Mouse (Mus musculus) layer of hippocampus, adult 9-10 months (tissue): ENCODE data around the gene Tmem176a.
"Not testable (repeated sequence)": the region's sequence is repeated elsewhere in the genome, so short reads cannot be mapped to it uniquely, and the experiment has no call there.

Experiments used
- DNase-seq: peaks from one replicate; pipeline ENCODE4 v3.0.0; 2022; ENCODE audit warnings: low spot score

Gene Tmem176a

GRCm38 (mm10) chr6:48842111-48842842 is 1.6 kb downstream of the Tmem176a start:
- DNase-seq, result no peak

DNA sequence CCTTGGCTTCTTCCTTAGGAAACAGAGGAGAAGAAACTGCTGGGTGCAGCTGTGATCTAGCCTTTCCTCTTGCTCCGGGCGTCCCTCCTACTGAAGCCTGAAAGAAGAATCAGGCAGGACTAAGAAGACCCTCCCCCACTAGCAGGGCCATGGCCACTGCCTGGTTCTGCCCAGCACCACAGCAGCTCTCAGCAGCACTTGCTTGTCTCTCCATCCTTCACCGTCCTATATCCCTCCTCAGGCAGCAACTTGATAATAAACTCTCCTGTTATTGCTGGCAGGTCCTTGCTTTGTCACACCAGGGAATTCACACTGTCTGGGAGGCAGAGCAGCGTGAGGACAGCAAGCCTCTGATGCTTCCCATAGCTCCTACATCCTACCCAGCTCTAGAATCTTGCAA is 4.4 kb downstream of the Tmem176a start:
- DNase-seq, result no peak

GRCm38 (mm10) chr6:48851820-48852491 is 11.2 kb downstream of the Tmem176a start:
- no peak for DNase-seq

GRCm38 (mm10) chr6:48854155-48854554 is 13.4 kb downstream of the Tmem176a start:
- no peak for DNase-seq

DNA sequence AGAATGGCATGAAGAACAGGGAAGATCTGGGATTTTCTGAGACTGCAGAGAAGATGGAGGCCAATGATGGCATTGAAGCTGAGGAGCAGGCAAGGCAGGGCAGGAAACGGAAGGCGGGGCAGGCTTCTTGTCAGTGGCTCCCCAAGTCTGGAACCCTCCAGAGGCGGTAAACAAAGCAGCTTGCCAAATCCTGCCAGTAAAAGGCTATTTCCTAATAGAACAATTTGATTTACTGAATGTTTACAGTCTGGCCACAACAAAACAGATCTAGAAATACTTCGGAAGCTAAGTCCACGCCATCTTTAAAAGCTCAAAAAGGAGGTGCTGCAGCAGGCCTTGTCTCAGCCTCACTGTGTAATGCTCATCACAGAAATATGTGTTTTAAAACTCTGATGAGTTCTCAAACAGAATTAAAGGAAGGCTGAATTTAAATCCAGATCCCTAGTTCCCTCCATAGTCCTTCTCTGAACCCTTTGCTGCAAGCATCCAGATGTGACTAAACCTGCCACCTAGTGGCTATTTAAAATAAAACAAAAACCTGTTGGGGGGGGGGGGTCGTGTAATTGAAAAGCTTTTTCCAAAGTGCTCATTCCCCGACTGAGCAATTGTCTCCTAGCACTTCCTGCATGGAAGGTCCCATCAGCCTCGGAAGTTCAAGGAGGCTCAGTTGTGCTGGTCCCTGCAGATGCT is 17.0 kb downstream of the Tmem176a start:
- no peak for DNase-seq

- DNase-seq, result no peak
Measured at GRCm38 (mm10) chr6:48860130-48860815, 19.6 kb downstream of the Tmem176a start.

GRCm38 (mm10) chr6:48860851-48861250 is 20.1 kb downstream of the Tmem176a start:
- no peak for DNase-seq

- no peak for DNase-seq
Measured at GRCm38 (mm10) chr6:48861616-48862280, 21.0 kb downstream of the Tmem176a start.

DNA sequence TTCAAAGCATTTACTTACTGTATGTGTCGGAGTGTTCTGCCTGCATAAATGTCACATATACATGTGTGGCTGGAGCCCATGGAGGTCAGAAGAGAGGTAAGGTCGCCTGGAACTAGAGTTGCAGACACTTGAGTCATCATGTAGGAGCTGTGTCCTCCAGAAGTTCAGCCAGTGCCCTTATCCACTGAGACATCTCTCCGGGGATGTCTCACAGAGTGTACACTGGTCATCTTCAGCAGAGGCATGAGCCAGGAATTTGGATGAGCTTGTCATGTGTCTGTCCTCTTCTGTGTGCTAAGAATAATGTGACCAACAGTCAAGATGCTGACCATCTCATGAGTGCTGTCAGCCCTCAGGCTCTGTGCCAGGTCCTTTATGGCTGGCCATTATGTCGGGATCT is 22.1 kb downstream of the Tmem176a start:
- no peak for DNase-seq

- DNase-seq, result no peak
Measured at GRCm38 (mm10) chr6:48863488-48863887, 22.8 kb downstream of the Tmem176a start.

DNA sequence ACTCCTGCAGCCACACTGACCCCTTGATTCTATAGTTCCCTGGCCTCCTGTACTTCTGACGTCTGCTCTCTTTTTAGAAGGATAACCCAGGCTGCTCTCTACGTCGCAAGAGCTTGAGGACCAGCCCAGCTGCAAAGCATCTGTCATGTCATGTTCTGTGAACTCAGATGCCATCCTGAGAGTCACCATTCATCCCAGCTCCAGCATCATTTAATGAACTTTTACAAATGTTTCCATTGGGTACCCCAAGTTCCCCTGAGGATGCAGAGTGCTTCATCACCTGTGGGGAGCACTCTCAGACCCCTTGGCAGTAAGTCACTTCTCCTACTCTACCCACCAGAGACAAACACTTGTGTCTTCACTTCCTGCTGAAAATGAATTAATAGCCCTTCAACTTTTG is 23.5 kb downstream of the Tmem176a start:
- no peak for DNase-seq

DNA sequence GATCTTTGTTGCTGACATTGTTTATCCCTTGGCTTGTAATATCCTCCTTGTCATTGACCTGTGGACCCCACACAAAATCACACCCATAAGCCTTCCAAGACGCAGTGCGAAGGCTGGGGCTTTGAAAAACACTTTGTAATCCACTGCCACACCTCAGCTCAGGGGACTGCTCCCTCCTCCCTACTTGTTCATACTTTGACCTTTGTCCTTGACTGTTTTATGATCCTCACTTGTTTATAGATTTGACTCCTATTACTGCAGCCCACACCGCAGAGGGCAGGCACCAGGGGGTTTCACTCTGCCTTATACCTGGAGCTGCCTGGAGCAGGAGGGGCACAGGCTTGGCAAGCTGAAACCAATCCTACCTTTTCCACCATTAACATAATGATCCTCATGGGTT is 24.0 kb downstream of the Tmem176a start:
- DNase-seq, result no peak

DNA sequence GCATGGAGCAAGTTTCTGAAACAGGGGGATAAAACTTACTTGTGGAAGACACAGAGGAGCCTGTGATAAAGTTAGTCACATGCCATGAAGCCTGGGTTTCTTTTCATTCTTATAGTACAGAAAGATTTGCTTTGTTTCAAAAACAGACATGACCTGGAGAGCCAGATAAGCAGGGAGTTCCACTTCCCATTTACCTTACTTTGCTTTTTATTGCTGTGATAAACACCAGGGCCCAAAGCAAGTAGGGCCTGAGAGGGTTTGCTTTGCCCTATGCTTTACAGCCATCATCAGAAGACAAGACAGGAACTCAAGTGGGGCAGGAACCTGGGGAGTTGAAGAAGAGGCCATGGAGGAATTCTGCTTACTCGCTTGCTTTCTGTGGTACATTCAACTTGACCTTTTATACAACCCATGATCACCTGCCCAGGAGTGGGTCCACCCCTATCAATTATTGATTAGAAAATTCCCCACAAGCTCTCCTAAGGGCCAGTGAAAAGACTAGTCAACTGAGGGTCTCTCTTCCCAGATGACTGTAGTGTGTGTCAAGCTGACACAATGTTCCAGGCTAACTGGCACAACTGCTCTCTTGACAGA is 24.5 kb downstream of the Tmem176a start:
- DNase-seq, result no peak

- not testable (repeated sequence) for DNase-seq
Measured at GRCm38 (mm10) chr6:48866355-48866950, 25.7 kb downstream of the Tmem176a start.

DNA sequence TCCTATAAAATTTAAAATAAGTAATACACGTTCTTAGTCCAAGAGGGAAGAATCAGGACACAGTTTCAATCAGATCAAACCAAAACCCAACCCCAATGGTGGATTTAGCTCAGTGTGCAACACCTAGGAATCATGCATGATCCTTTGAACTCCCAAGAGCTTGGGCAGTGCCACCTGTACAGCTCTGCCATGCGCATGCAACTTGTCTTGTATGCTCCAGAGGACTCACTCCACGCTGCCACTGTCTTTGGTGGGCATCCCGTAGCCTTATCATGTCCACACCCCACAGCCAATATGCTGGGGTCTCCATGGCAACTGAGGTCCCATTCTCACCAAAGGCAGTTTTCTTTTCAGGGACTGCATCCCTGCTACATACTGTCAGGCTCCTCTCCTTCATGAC is 26.4 kb downstream of the Tmem176a start:
- no peak for DNase-seq

DNA sequence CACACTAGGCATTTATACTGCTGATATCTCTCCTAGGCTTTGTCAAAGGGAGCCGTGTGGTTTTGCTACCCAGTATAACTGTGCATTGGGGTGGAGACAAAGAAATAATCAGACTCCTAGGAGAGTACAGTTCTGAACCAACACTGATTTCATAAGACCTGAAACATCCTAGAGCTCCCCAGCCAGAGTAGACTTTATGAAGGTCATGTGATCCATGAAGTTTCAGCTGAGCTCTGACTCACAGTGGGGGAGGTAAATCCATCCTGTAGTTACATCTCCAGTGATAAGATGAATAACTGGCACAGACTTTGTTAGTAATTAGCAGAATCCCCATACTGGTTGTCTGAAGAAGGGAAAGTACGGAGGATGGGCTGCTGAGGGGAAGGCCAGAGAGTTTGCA is 29.1 kb downstream of the Tmem176a start:
- DNase-seq, result no peak

- no peak for DNase-seq
Measured at GRCm38 (mm10) chr6:48872596-48872995, 31.9 kb downstream of the Tmem176a start, which contains the start of gene Aoc1. Aoc1 (plus strand) TSS chr6:48872896.

- no peak for DNase-seq
Measured at GRCm38 (mm10) chr6:48874576-48874975, 33.9 kb downstream of the Tmem176a start.

GRCm38 (mm10) chr6:48875515-48875914 is 34.8 kb downstream of the Tmem176a start:
- DNase-seq, result no peak

DNA sequence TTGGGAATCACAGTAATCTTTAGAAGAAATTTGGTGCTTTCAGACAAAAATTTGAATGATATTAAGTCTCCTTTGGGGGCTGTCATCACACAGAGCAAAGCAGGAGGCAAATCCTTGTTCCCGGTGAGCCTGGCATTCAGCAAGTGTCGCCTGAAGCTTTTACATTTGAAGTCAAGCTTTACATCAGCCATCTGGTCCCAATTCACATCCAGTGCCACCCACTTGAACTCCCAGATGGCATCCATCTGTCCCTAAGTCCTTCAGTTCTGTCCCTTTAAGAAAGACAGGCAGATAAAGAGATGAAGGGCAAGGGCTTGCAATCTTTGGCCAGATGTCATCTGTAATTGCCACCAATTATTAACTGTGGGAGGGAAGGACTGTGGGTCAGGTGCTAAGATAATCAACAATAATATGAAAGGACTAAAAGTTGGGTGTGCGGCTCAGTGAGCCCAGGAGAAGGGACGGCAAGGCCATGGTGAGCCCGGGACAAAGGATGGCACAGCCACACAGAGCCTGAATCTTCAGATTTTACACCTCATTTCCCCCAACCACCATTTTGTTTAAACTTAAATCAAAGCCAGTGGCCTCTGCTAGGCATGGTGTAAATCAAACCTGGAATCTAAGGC is 35.9 kb downstream of the Tmem176a start:
- DNase-seq, result no peak

DNA sequence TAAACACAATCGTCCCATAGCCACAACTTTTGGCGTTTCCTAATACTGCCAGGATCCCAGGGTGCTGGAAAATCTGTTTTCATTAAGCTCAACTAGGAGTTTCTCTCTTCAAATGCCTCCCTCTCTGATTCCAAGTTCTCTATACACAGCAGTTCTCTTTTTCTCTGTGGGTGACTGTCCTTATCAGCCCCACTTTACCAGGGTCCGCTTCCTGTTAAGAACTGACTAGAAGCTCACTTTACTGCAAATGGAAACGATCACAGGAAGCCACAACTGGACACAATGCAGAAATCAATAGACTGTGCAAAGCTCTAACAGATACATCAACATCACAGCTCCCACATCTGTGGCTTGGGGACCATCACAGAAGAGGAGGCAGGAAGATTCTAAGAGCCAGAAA is 53.5 kb downstream of the Tmem176a start:
- DNase-seq, result no peak
